Mouse (Mus musculus): Measurements from ENCODE around the gene Usp18.

DNA sequence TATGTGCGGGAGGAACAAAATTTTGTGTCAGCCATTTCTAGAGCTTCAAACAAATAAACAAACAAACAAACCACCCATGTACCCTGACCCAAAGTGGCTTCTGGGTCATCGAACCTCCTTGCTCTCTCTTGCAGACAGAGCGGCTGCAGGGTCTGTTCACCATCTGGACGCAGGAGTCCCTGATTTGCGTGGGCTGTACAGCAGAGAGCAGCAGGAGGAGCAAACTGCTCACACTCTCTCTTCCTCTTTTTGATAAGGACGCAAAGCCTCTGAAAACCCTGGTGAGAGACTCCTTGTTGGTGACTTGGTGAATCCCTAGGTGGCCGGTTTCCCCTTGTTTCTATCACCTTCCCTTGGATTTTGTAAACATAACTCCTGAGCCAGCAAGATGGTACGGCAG is 15.5 kb downstream of the Usp18 start:
- TF ChIP-seq POLR2A (IDR thresholded peaks at IDR 0.05; ENCODE audit: borderline replicate concordance, low read depth, low read length) = no peak
- TF ChIP-seq CTCF (IDR thresholded peaks at IDR 0.05; ENCODE audit: low read depth, low read length) = no peak

Data from bone marrow macrophage, adult 2 months (primary cell).